Mouse (Mus musculus): ENCODE data around the gene Hemk1. TPM values are rescaled to one million over a fixed set of nuclear protein-coding genes. Genes with fewer than 3 reads are reported as not detected.

Gene Hemk1
- total and polyA plus RNA-seq, 3 experiments, result 11.9 to 20.5 (median 12.1) TPM

GRCm38 (mm10) chr9:107296501-107296965 is 41.6 kb downstream of the Hemk1 start:
- peaks cover 11 to 18% of the 10 kb centered on the region in 2 experiments for H3K36me3 ChIP-seq (replicated peaks in 1 of 2; ENCODE audit: control insufficient read depth in 1 of 2, insufficient read depth in 1 of 2, low read length in 1 of 2)
- in situ Hi-C loops (cut with MboI; ENCODE audit: low pct_ligation_motif_present, low pct_unique_long_range_greater_than_20kb, low sequenced_read_pairs) (loop anchor here (5.0 to 25.0 kb wide), 3 partner anchors 41 to 634 kb away; partner anchors contain the start of genes Grm2 and Hemk1), dilution Hi-C loops (cut with MboI; ENCODE audit: extremely low pct_ligation_motif_present, extremely low pct_unique_long_range_greater_than_20kb, low sequenced_read_pairs) (no loop called here)

GRCm38 (mm10) chr9:107296041-107296440 is 42.1 kb downstream of the Hemk1 start:
- no peaks in the 10 kb centered on the region for H3K9me3 ChIP-seq (replicated peaks; ENCODE audit: low read length)
- peaks cover 22 to 24% of the 10 kb centered on the region in 2 experiments for H3K4me1 ChIP-seq (ENCODE audit: control insufficient read depth in 1 of 2, insufficient read depth in 2 of 2)
- H3K9ac ChIP-seq (ENCODE audit: insufficient read depth, low read depth), result peak overlapping the region; percentile 94; the same call in 1 of the 2 replicates
- H3K27me3 ChIP-seq (replicated peaks), result peaks cover 8% of the 10 kb centered on the region
- peak overlapping the region; percentile 35 for H3K4me2 ChIP-seq (ENCODE audit: insufficient read depth, low read depth, poor library complexity, severe bottlenecking)
- peaks cover 8 to 13% of the 10 kb centered on the region in 2 experiments for H3K36me3 ChIP-seq (replicated peaks in 1 of 2; ENCODE audit: control insufficient read depth in 1 of 2, insufficient read depth in 1 of 2, low read length in 1 of 2)
- peaks cover 5% of the 10 kb centered on the region for H3K79me2 ChIP-seq (replicated peaks; ENCODE audit: control insufficient read depth, extremely low read depth, insufficient read depth, poor library complexity, severe bottlenecking)
- no peak overlapping the region; the same call in 1 of the 2 replicates for H3K27ac ChIP-seq (ENCODE audit: insufficient read depth, low read depth)
- 0 out of 2 replicates have a peak, but pooled peaks have one; percentile 25 for TF ChIP-seq IRF4 (IDR thresholded peaks at IDR 0.05; ENCODE audit: low read depth, low read length)
- peak; percentile 52 for TF ChIP-seq TCF12 (IDR thresholded peaks at IDR 0.05; ENCODE audit: low read depth, low read length)
- TF ChIP-seq MEF2A (IDR thresholded peaks at IDR 0.05; ENCODE audit: borderline replicate concordance, low read depth, low read length), result no peak
- TF ChIP-seq PAX5 (IDR thresholded peaks at IDR 0.05; ENCODE audit: low read length), result no peak
- no peak for TF ChIP-seq USF1 (IDR thresholded peaks at IDR 0.05; ENCODE audit: low read depth, low read length)
- no peak for TF ChIP-seq ETS1 (conservative IDR thresholded peaks at IDR 0.05; ENCODE audit: low read depth, low read length)
- TF ChIP-seq SMC3 (IDR thresholded peaks at IDR 0.05; ENCODE audit: low read depth, low read length), result peak; percentile 2; the same call in 1 of the 2 replicates
- TF ChIP-seq CHD2 (IDR thresholded peaks at IDR 0.05; ENCODE audit: low read length), result no peak
- DNase-seq (ENCODE audit: extremely low read depth), result no peak
- in situ Hi-C loops (cut with MboI; ENCODE audit: low pct_ligation_motif_present, low pct_unique_long_range_greater_than_20kb, low sequenced_read_pairs) (loop anchor here (5.0 to 25.0 kb wide), 3 partner anchors 41 to 634 kb away; partner anchors contain the start of genes Grm2 and Hemk1), dilution Hi-C loops (cut with MboI; ENCODE audit: extremely low pct_ligation_motif_present, extremely low pct_unique_long_range_greater_than_20kb, low sequenced_read_pairs) (no loop called here)
- peak overlapping the region; percentile 63 to 93 (median 73) for H3K4me3 ChIP-seq (replicated peaks in 1 of 3; ENCODE audit: low read depth in 2 of 3, low read length in 2 of 3, poor library complexity in 1 of 3)

More at GRCm38 (mm10) chr9:107296501-107296965, 41.6 kb downstream of the Hemk1 start:
- Histone ChIP-seq H3K4me1 (ENCODE audit: control insufficient read depth in 1 of 2, insufficient read depth in 2 of 2) (peaks cover 22 to 24% of the 10 kb centered on the region in 2 experiments), H3K9me3 (replicated peaks; ENCODE audit: low read length) (no peaks in the 10 kb centered on the region), H3K79me2 (replicated peaks; ENCODE audit: control insufficient read depth, extremely low read depth, insufficient read depth, poor library complexity, severe bottlenecking) (peaks cover 5% of the 10 kb centered on the region), H3K27me3 (replicated peaks) (peaks cover 8% of the 10 kb centered on the region), H3K27ac (ENCODE audit: insufficient read depth, low read depth) (peak overlapping the region; percentile 7; the same call in 1 of the 2 replicates), H3K4me2 (ENCODE audit: insufficient read depth, low read depth, poor library complexity, severe bottlenecking) (peak overlapping the region; percentile 94), H3K4me3 (replicated peaks in 1 of 3; ENCODE audit: low read depth in 2 of 3, low read length in 2 of 3, poor library complexity in 1 of 3) (peak overlapping the region; percentile 63 to 93 (median 73)), H3K9ac (ENCODE audit: insufficient read depth, low read depth) (peak overlapping the region; percentile 94)
- DNase-seq (ENCODE audit: extremely low read depth), result peak; percentile 78
- TF ChIP-seq MYC (IDR thresholded peaks at IDR 0.05; ENCODE audit: low read depth, low read length), result no peak
- TF ChIP-seq CTCF (conservative IDR thresholded peaks at IDR 0.05 in 1 of 2, IDR thresholded peaks at IDR 0.05 in 1 of 2; ENCODE audit: low read depth in 2 of 2, low read length in 2 of 2), result no peak
- TF ChIP-seq ZNF384 (IDR thresholded peaks at IDR 0.05; ENCODE audit: low read depth, low read length), result no peak
- no peak for TF ChIP-seq EP300 (IDR thresholded peaks at IDR 0.05; ENCODE audit: low read length)
- 0 out of 2 replicates have a peak, but pooled peaks have one; percentile 23 for TF ChIP-seq MXI1 (IDR thresholded peaks at IDR 0.05; ENCODE audit: low read depth, low read length)
- TF ChIP-seq SIN3A (IDR thresholded peaks at IDR 0.05; ENCODE audit: low read length), result no peak
- peak; percentile 20; the same call in 1 of the 2 replicates for TF ChIP-seq TBP (conservative IDR thresholded peaks at IDR 0.05; ENCODE audit: low read depth, low read length)
- 0 out of 2 replicates have a peak, but pooled peaks have one; percentile 22 for TF ChIP-seq MAZ (IDR thresholded peaks at IDR 0.05; ENCODE audit: low read depth, low read length)
- no peak for TF ChIP-seq ZKSCAN1 (IDR thresholded peaks at IDR 0.05; ENCODE audit: borderline replicate concordance, low read depth, low read length)
- TF ChIP-seq USF1 (IDR thresholded peaks at IDR 0.05; ENCODE audit: low read depth, low read length), result no peak
- TF ChIP-seq NRF1 (IDR thresholded peaks at IDR 0.05; ENCODE audit: low read depth, low read length), result no peak
- TF ChIP-seq RCOR1 (conservative IDR thresholded peaks at IDR 0.05; ENCODE audit: low read depth, low read length), result 0 out of 2 replicates have a peak, but pooled peaks have one; percentile 46
- TF ChIP-seq CHD1 (IDR thresholded peaks at IDR 0.05; ENCODE audit: low read depth, low read length), result no peak
- no peak for TF ChIP-seq JUN (IDR thresholded peaks at IDR 0.05; ENCODE audit: insufficient read depth, low read depth, low read length)
- TF ChIP-seq CHD2 (IDR thresholded peaks at IDR 0.05; ENCODE audit: low read length), result peak; percentile 86
- no peak for TF ChIP-seq MEF2A (IDR thresholded peaks at IDR 0.05; ENCODE audit: borderline replicate concordance, low read depth, low read length)
- TF ChIP-seq E2F4 (IDR thresholded peaks at IDR 0.05; ENCODE audit: insufficient replicate concordance, low read depth, low read length), result no peak
